Mouse (Mus musculus) CH12.LX (cell line): Measurements from ENCODE around the gene Fam110a. TPM values are rescaled to one million over a fixed set of nuclear protein-coding genes. Genes with fewer than 3 reads are reported as not detected.

Experiments used
- DNase-seq: peaks from one replicate; pipeline ENCODE4 v3.0.0-alpha.2; 2013; ENCODE audit errors: extremely low read depth
- H3K27ac ChIP-seq: 2 replicates; pipeline ENCODE4 v1.5.1; 2012; ENCODE audit warnings: low read depth, mild to moderate bottlenecking, control low read depth, moderate library complexity; ENCODE audit not compliant: insufficient read depth
- H3K27me3 ChIP-seq: replicated peaks from 2 replicates; pipeline ENCODE3; 2012; ENCODE audit warnings: inconsistent platforms
- H3K36me3 ChIP-seq, 2 experiments: replicated peaks in 1 of 2; 2 replicates each; pipeline versions ENCODE3 to v1.6.1; 2012; ENCODE audit warnings: inconsistent platforms in 1 of 2, low read length in 1 of 2, mild to moderate bottlenecking in 1 of 2, mixed read lengths in 1 of 2, moderate library complexity in 1 of 2; ENCODE audit not compliant: control insufficient read depth in 1 of 2, insufficient read depth in 1 of 2
- H3K4me1 ChIP-seq, 2 experiments: 2 replicates each; pipeline ENCODE4 v1.6.1; 2012; ENCODE audit warnings: inconsistent platforms in 1 of 2, moderate library complexity in 1 of 2; ENCODE audit not compliant: insufficient read depth in 2 of 2, control insufficient read depth in 1 of 2
- H3K4me2 ChIP-seq: 2 replicates; pipeline ENCODE4 v1.6.1; 2012; ENCODE audit warnings: low read depth, mild to moderate bottlenecking, control low read depth; ENCODE audit not compliant: poor library complexity, insufficient read depth, severe bottlenecking
- H3K4me3 ChIP-seq, 3 experiments: fragments of 150-350 bp in 1 of 3; sonication (generic) in 1 of 3; replicated peaks in 1 of 3; 2 replicates each; pipeline versions ENCODE3 to v1.5.1; 2011 to 2012; ENCODE audit warnings: low read depth in 2 of 3, low read length in 2 of 3, mild to moderate bottlenecking in 2 of 3, moderate library complexity in 2 of 3, control low read depth in 1 of 3, improper control_type of control experiment in 1 of 3, inconsistent platforms in 1 of 3, mixed read lengths in 1 of 3; ENCODE audit not compliant: poor library complexity in 1 of 3
- H3K79me2 ChIP-seq: replicated peaks from 2 replicates; pipeline ENCODE4 v1.6.1; 2012; ENCODE audit warnings: mild to moderate bottlenecking, moderate library complexity; ENCODE audit not compliant: control insufficient read depth, poor library complexity, insufficient read depth, severe bottlenecking; ENCODE audit errors: extremely low read depth
- H3K9ac ChIP-seq: 2 replicates; pipeline ENCODE4 v1.6.1; 2012; ENCODE audit warnings: low read depth, mild to moderate bottlenecking, control low read depth, moderate library complexity; ENCODE audit not compliant: insufficient read depth
- H3K9me3 ChIP-seq: replicated peaks from 2 replicates; pipeline ENCODE3; 2012; ENCODE audit warnings: low read length, inconsistent platforms, mixed read lengths
- CHD1 ChIP-seq: IDR thresholded peaks from 2 replicates; pipeline ENCODE4 v1.6.1; 2012; ENCODE audit warnings: low read depth, low read length, improper control_type of control experiment, inconsistent platforms
- CHD2 ChIP-seq: IDR thresholded peaks from 2 replicates; pipeline ENCODE4 v1.6.1; 2011; ENCODE audit warnings: low read length, improper control_type of control experiment
- CTCF ChIP-seq, 2 experiments: IDR thresholded peaks in 1 of 2; conservative IDR thresholded peaks in 1 of 2; 2 replicates each; pipeline ENCODE4 v1.5.1; 2011 to 2012; ENCODE audit warnings: low read depth in 2 of 2, low read length in 2 of 2, improper control_type of control experiment in 1 of 2, inconsistent platforms in 1 of 2, mild to moderate bottlenecking in 1 of 2, moderate library complexity in 1 of 2
- E2F4 ChIP-seq: IDR thresholded peaks from 2 replicates; pipeline ENCODE4 v1.6.1; 2011; ENCODE audit warnings: low read depth, low read length, improper control_type of control experiment; ENCODE audit not compliant: insufficient replicate concordance
- EP300 ChIP-seq: IDR thresholded peaks from 2 replicates; pipeline ENCODE4 v1.6.1; 2011; ENCODE audit warnings: low read length, improper control_type of control experiment
- ETS1 ChIP-seq: conservative IDR thresholded peaks from 2 replicates; pipeline ENCODE4 v1.6.1; 2012; ENCODE audit warnings: low read depth, mild to moderate bottlenecking, inconsistent platforms, low read length, improper control_type of control experiment, moderate library complexity
- GABPA ChIP-seq: IDR thresholded peaks from 2 replicates; pipeline ENCODE4 v1.6.1; 2012; ENCODE audit warnings: low read depth, low read length, improper control_type of control experiment, inconsistent platforms; ENCODE audit not compliant: insufficient replicate concordance
- JUN ChIP-seq: IDR thresholded peaks from 2 replicates; pipeline ENCODE4 v1.6.1; 2011; ENCODE audit warnings: low read depth, mild to moderate bottlenecking, low read length, improper control_type of control experiment, moderate library complexity; ENCODE audit not compliant: insufficient read depth
- JUND ChIP-seq: conservative IDR thresholded peaks from 2 replicates; pipeline ENCODE4 v1.6.1; 2011; ENCODE audit warnings: low read depth, low read length, improper control_type of control experiment
- KAT2A ChIP-seq: IDR thresholded peaks from 2 replicates; pipeline ENCODE4 v1.6.1; 2012; ENCODE audit warnings: low read length, improper control_type of control experiment, inconsistent platforms; ENCODE audit not compliant: insufficient replicate concordance
- MAFK ChIP-seq: IDR thresholded peaks from 2 replicates; pipeline ENCODE4 v1.6.1; 2011; ENCODE audit warnings: low read length, improper control_type of control experiment; ENCODE audit not compliant: insufficient replicate concordance
- MAX ChIP-seq: IDR thresholded peaks from 2 replicates; pipeline ENCODE4 v1.6.1; 2011; ENCODE audit warnings: low read length, improper control_type of control experiment
- MAZ ChIP-seq: IDR thresholded peaks from 2 replicates; pipeline ENCODE4 v1.6.1; 2012; ENCODE audit warnings: low read depth, mild to moderate bottlenecking, inconsistent platforms, low read length, improper control_type of control experiment, moderate library complexity
- MXI1 ChIP-seq: IDR thresholded peaks from 2 replicates; pipeline ENCODE4 v1.6.1; 2011; ENCODE audit warnings: mild to moderate bottlenecking, low read depth, low read length, improper control_type of control experiment
- MYC ChIP-seq: IDR thresholded peaks from 2 replicates; pipeline ENCODE4 v1.6.1; 2011; ENCODE audit warnings: low read depth, mild to moderate bottlenecking, improper control_type of control experiment, low read length
- NELFE ChIP-seq: IDR thresholded peaks from 2 replicates; pipeline ENCODE4 v1.6.1; 2011; ENCODE audit warnings: low read depth, low read length, improper control_type of control experiment
- NRF1 ChIP-seq: IDR thresholded peaks from 2 replicates; pipeline ENCODE4 v1.6.1; 2014; ENCODE audit warnings: low read depth, mild to moderate bottlenecking, inconsistent platforms, low read length, improper control_type of control experiment, moderate library complexity
- PAX5 ChIP-seq: IDR thresholded peaks from 2 replicates; pipeline ENCODE4 v1.6.1; 2012; ENCODE audit warnings: low read length, inconsistent platforms, mixed read lengths
- POLR2A ChIP-seq: IDR thresholded peaks from 2 replicates; pipeline ENCODE4 v1.6.1; 2011; ENCODE audit warnings: low read depth, mild to moderate bottlenecking, improper control_type of control experiment, low read length
- POLR2AphosphoS2 ChIP-seq: IDR thresholded peaks from 2 replicates; pipeline ENCODE4 v1.6.1; 2011; ENCODE audit warnings: low read depth, low read length, improper control_type of control experiment
- RAD21 ChIP-seq: IDR thresholded peaks from 2 replicates; pipeline ENCODE4 v1.6.1; 2011; ENCODE audit warnings: low read depth, mild to moderate bottlenecking, low read length, improper control_type of control experiment, moderate library complexity
- RCOR1 ChIP-seq: conservative IDR thresholded peaks from 2 replicates; pipeline ENCODE4 v1.6.1; 2012; ENCODE audit warnings: low read depth, mild to moderate bottlenecking, inconsistent platforms, low read length, improper control_type of control experiment
- SMC3 ChIP-seq: IDR thresholded peaks from 2 replicates; pipeline ENCODE4 v1.6.1; 2011; ENCODE audit warnings: low read depth, low read length, improper control_type of control experiment
- TBP ChIP-seq: conservative IDR thresholded peaks from 2 replicates; pipeline ENCODE4 v1.6.1; 2011; ENCODE audit warnings: low read depth, low read length, improper control_type of control experiment
- USF2 ChIP-seq: conservative IDR thresholded peaks from 2 replicates; pipeline ENCODE4 v1.6.1; 2011; ENCODE audit warnings: low read depth, low read length, improper control_type of control experiment
- ZMIZ1 ChIP-seq: IDR thresholded peaks from 2 replicates; pipeline ENCODE4 v1.6.1; 2012; ENCODE audit warnings: low read depth, mild to moderate bottlenecking, inconsistent platforms, low read length, improper control_type of control experiment
- ZNF384 ChIP-seq: IDR thresholded peaks from 2 replicates; pipeline ENCODE4 v1.6.1; 2012; ENCODE audit warnings: low read depth, low read length, improper control_type of control experiment, inconsistent platforms
- dilution Hi-C: fragments of 300-500 bp; cut with MboI; formaldehyde crosslinking; loops from 2 replicates; pipeline ENCODE4 v1.14.3; 2020; ENCODE audit warnings: low sequenced_read_pairs; ENCODE audit not compliant: extremely low pct_unique_long_range_greater_than_20kb, extremely low pct_ligation_motif_present
- in situ Hi-C: fragments of 300-500 bp; cut with MboI; formaldehyde crosslinking; loops from 3 replicates; pipeline ENCODE4 v1.14.3; 2019; ENCODE audit warnings: low sequenced_read_pairs, low pct_ligation_motif_present, low pct_unique_long_range_greater_than_20kb, mixed read lengths
- polyA plus RNA-seq: library from polyadenylated mRNA; unstranded; fragments of >175 nt; gene quantifications from 2 replicates; pipeline ENCODE4 v1.2.1, GENCODE M21; 2012; ENCODE audit warnings: low read depth; ENCODE audit not compliant: insufficient read length
- total RNA-seq, 2 experiments: library from RNA; depleted of rRNA; stranded (reverse); fragments of 300-350 nt in 1 of 2; fragments of >200 nt in 1 of 2; gene quantifications; 2 replicates each; pipeline ENCODE4 v1.2.3; 2012 to 2014

The Fam110a gene
- total and polyA plus RNA-seq, 3 experiments = 3.7 to 9.8 (median 6.3) TPM

GRCm38 (mm10) chr2:151947617-151948016 is 32.4 kb downstream of the Fam110a start:
- dilution Hi-C loops = no loop called here
- H3K4me3 ChIP-seq = no peak overlapping the region
- no peak for TF ChIP-seq ZNF384
- TF ChIP-seq, all 38 proteins: peak for 0
- Histone ChIP-seq H3K36me3 (no peaks in the 10 kb centered on the region), H3K4me1 (peaks cover 0 to 4% of the 10 kb centered on the region in 2 experiments; a peak in 1 of 4 replicates), H3K4me2 (no peak overlapping the region), H3K27me3 (peaks cover 5% of the 10 kb centered on the region), H3K27ac (no peak overlapping the region), H3K9ac (no peak overlapping the region), H3K79me2 (no peaks in the 10 kb centered on the region), H3K9me3 (no peaks in the 10 kb centered on the region)
- in situ Hi-C loops = no loop called here
- no peak for DNase-seq

- TF ChIP-seq RAD21 (no peak), MAZ (no peak), CTCF (conservative IDR thresholded peaks at IDR 0.05 in 1 of 2, IDR thresholded peaks at IDR 0.05 in 1 of 2; ENCODE audit: low read depth in 2 of 2, low read length in 2 of 2) (no peak), ETS1 (no peak), RCOR1 (no peak), NRF1 (no peak), MXI1 (no peak)
- Histone ChIP-seq H3K79me2 (no peaks in the 10 kb centered on the region), H3K36me3 (no peaks in the 10 kb centered on the region), H3K27ac (no peak overlapping the region), H3K4me1 (peaks cover 4 to 12% of the 10 kb centered on the region in 2 experiments; a peak in 2 of 4 replicates), H3K4me2 (no peak overlapping the region), H3K9me3 (no peaks in the 10 kb centered on the region), H3K27me3 (peaks cover 11% of the 10 kb centered on the region), H3K9ac (no peak overlapping the region), H3K4me3 (no peak overlapping the region)
- dilution Hi-C loops = no loop called here
- in situ Hi-C loops = loop anchor here (5.0 kb wide), 1 partner anchor 33 kb away; no protein-coding TSS in a partner anchor
- no peak for DNase-seq
Measured at GRCm38 (mm10) chr2:151944106-151944505, 35.9 kb downstream of the Fam110a start.

- Histone ChIP-seq H3K27ac (no peak overlapping the region), H3K4me2 (no peak overlapping the region), H3K4me1 (peaks cover 0 to 12% of the 10 kb centered on the region in 2 experiments; a peak in 2 of 4 replicates), H3K4me3 (no peak overlapping the region), H3K9ac (no peak overlapping the region), H3K36me3 (no peaks in the 10 kb centered on the region), H3K27me3 (peaks cover 21% of the 10 kb centered on the region), H3K79me2 (no peaks in the 10 kb centered on the region), H3K9me3 (no peaks in the 10 kb centered on the region)
- in situ Hi-C loops (loop anchor here (5.0 kb wide), 1 partner anchor 36 kb away; no protein-coding TSS in a partner anchor), dilution Hi-C loops (no loop called here)
- peak; percentile 44 for DNase-seq
- TF ChIP-seq POLR2A = no peak
- no peak for TF ChIP-seq TBP
- no peak for TF ChIP-seq JUN
- peak; percentile 98 for TF ChIP-seq SMC3
- no peak for TF ChIP-seq ETS1
- no peak for TF ChIP-seq MXI1
- TF ChIP-seq E2F4 = no peak
- no peak for TF ChIP-seq MAZ
- TF ChIP-seq EP300 = no peak
- TF ChIP-seq ZNF384 = no peak
- no peak for TF ChIP-seq PAX5
- no peak for TF ChIP-seq MYC
- TF ChIP-seq GABPA = no peak
- TF ChIP-seq MAFK = no peak
- no peak for TF ChIP-seq CHD1
- TF ChIP-seq ZMIZ1 = no peak
- no peak; the same call in 1 of the 2 replicates for TF ChIP-seq NELFE
- TF ChIP-seq JUND = no peak
- no peak for TF ChIP-seq USF2
- no peak for TF ChIP-seq CHD2
- TF ChIP-seq MAX = no peak
- no peak for TF ChIP-seq POLR2AphosphoS2
- TF ChIP-seq KAT2A = no peak
- no peak for TF ChIP-seq RCOR1
Measured at GRCm38 (mm10) chr2:151941269-151941668, 38.8 kb downstream of the Fam110a start.
